Mouse (Mus musculus): Measurements from ENCODE around the gene Capzb. TPM values are rescaled to one million over a fixed set of nuclear protein-coding genes. Genes with fewer than 3 reads are reported as not detected.

Gene Capzb
- polyA plus RNA-seq, 1 experiment from 2014 or later = 312 TPM

DNA sequence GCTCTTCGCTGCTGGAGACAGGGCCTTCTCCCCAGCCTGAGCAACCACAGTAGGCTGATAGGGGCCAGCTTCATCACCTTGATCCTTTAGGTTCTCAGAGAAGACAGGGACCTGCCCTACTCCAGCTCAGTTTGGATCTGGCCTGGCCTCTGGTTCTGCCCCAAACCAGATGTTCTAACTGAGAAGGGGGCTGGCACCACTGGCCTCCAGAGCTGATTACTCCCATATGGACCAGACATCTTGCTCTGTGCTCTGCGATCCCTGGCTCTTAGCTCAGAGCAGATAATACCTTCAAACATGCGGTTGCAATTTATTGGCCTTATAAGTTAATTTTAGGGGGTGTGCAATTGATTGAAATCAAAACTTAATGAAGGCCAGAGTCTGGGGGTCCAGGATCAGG is 74.6 kb downstream of the Capzb start:
- H3K4me3 ChIP-seq (replicated peaks) = no peak overlapping the region
- no peak for ATAC-seq (ENCODE audit: low FRiP score)
- no peak overlapping the region for H3K27ac ChIP-seq
- 81% methylated on average over 3 of the region's 3 CpGs for WGBS
- H3K9ac ChIP-seq = no peak overlapping the region
- no peaks in the 10 kb centered on the region for H3K9me3 ChIP-seq
- peaks cover 33% of the 10 kb centered on the region for H3K36me3 ChIP-seq (replicated peaks)
- no peak overlapping the region for H3K4me2 ChIP-seq
- no peaks in the 10 kb centered on the region for H3K4me1 ChIP-seq
- no peaks in the 10 kb centered on the region for H3K27me3 ChIP-seq

DNA sequence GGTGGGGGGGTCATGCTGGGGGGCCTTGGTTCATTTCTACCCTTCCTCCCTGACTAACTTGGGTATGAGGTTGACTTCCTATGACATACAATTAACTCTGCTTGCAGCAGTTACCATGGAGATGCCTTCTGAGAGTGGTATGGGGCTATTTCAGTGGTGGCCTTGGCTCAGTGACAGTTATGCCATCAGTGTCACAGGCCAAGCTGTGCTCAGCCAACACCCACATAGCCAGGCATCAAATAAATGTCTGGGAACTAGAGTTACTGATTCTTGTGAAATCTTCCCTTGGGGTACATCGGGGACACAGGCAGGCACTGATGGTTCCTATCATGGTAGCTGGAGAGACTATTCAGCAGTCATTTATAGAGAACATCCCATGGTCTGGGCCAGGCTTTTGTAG is 75.5 kb downstream of the Capzb start:
- Histone ChIP-seq H3K27ac (no peak overlapping the region), H3K4me3 (replicated peaks) (no peak overlapping the region), H3K9me3 (no peaks in the 10 kb centered on the region), H3K9ac (no peak overlapping the region), H3K4me2 (no peak overlapping the region), H3K36me3 (replicated peaks) (peaks cover 26% of the 10 kb centered on the region; the same call in 1 of the 2 replicates), H3K27me3 (no peaks in the 10 kb centered on the region), H3K4me1 (no peaks in the 10 kb centered on the region)
- WGBS = 92% methylated on average over 1 of the region's 1 CpGs
- ATAC-seq (ENCODE audit: low FRiP score) = no peak

DNA sequence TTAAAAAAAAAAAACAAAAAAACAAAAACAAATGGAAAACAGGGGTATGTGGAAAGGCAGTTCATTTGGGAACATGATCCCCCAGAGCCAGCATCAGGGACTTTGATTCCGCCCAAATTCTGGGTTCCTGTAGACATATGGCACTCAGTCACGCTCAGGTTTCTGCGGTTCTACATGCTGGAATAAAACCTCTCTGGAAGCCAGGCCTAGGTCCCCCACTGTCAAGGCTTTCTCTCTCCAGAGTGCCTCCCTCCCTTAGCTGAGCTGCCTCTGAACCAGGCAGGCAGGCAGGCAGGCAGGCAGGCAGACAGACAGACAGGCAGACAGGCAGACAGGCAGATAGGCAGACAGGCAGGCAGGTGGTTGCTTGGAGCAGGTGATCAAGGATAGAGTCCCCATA is 77.5 kb downstream of the Capzb start:
- no peak for ATAC-seq (ENCODE audit: low FRiP score)
- Histone ChIP-seq H3K27me3 (no peaks in the 10 kb centered on the region), H3K27ac (no peak overlapping the region), H3K36me3 (replicated peaks) (peaks cover 20% of the 10 kb centered on the region), H3K9ac (no peak overlapping the region), H3K4me1 (no peaks in the 10 kb centered on the region), H3K4me2 (no peak overlapping the region), H3K4me3 (replicated peaks) (no peak overlapping the region), H3K9me3 (no peaks in the 10 kb centered on the region)
- WGBS = 87% methylated on average over 3 of the region's 3 CpGs

DNA sequence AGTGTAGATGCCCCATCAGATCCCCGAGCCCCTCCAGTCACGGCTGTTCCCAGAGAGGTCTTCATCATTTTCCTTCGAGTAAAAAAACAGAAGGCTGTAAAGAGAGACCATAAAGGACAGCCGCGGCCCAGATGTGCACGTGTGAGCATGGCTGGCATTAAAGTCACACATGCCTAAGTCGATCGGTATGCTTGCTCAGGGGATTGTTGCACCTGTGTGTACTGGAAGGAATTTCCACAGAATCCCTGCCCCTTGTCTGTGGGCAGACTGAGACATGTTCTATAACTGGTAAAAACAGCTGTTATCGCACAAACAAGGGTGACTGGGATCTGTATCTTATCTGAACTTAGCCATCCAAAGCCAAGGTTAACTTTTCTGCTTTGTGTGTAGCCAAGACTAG is 78.9 kb downstream of the Capzb start:
- no peak overlapping the region for H3K4me2 ChIP-seq
- ATAC-seq (ENCODE audit: low FRiP score) = no peak
- WGBS = 91% methylated on average over 9 of the region's 9 CpGs
- H3K4me3 ChIP-seq (replicated peaks) = no peak overlapping the region
- no peak overlapping the region for H3K9ac ChIP-seq
- H3K9me3 ChIP-seq = no peaks in the 10 kb centered on the region
- H3K27me3 ChIP-seq = no peaks in the 10 kb centered on the region
- H3K4me1 ChIP-seq = no peaks in the 10 kb centered on the region
- no peak overlapping the region for H3K27ac ChIP-seq
- H3K36me3 ChIP-seq (replicated peaks) = peaks cover 18% of the 10 kb centered on the region

DNA sequence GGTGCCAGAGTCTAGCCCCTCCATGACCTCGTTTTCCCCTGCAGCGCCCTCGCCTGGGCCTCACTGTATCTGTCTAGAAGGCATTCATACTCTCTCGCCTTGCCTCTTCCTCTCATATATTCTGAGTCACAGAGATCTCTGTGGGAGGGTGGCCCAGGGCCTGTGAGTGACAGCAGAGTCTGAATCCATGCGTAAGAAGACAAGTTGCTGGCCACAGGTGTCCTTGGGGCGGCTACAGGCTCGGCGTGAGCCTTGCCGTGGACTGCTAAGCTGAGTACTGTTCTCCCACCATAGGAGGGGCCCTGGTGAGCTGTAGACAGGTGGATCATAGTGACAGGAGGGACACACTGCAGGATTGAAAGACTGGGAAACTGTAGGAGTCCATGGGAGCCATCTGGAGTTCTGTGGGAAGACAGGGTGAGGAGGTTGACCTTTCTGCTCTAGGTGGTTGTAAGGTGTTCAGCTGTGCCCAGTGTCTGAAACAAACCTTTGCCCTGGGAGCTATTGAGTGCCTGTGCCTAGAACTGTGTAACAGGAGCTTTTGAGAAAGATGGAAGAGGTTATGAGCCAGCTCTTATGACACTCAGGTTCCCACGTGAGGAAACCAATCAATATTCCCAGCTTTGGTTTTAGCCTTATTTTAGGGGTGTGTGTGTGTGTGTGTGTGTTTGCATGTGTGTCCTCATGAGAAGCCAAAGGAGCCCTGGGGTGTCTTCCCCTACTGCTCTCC is 80.4 kb downstream of the Capzb start:
- no peak overlapping the region for H3K4me3 ChIP-seq (replicated peaks)
- WGBS = 94% methylated on average over 10 of the region's 10 CpGs
- H3K27me3 ChIP-seq = no peaks in the 10 kb centered on the region
- H3K27ac ChIP-seq = no peak overlapping the region
- H3K9me3 ChIP-seq = no peaks in the 10 kb centered on the region
- no peak overlapping the region for H3K4me2 ChIP-seq
- H3K9ac ChIP-seq = no peak overlapping the region
- no peak for ATAC-seq (ENCODE audit: low FRiP score)
- H3K4me1 ChIP-seq = no peaks in the 10 kb centered on the region
- H3K36me3 ChIP-seq (replicated peaks) = peaks cover 20% of the 10 kb centered on the region

DNA sequence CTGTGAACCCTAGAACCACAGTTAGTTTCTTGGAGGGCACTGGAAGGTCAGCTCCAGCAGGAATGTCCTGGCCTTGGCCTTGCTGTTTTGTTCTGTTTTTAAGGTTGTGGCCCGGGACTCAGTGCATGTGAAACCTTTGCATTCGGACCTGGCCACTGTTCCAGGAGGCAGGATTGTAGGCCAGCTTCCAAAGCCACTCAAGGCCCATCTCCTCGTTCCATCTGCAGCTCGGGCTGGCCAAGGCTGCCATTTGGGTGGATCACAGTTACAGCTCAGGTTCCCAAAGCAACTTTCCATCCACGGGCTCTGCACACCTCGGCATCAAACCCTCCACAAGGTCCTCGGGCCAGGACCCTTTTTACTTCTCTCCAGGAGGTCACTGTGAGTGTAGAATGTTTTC is 81.9 kb downstream of the Capzb start:
- Histone ChIP-seq H3K9ac (no peak overlapping the region), H3K4me2 (no peak overlapping the region), H3K27me3 (no peaks in the 10 kb centered on the region), H3K4me3 (replicated peaks) (no peak overlapping the region), H3K36me3 (replicated peaks) (peaks cover 16% of the 10 kb centered on the region), H3K9me3 (no peaks in the 10 kb centered on the region), H3K4me1 (no peaks in the 10 kb centered on the region), H3K27ac (no peak overlapping the region)
- ATAC-seq (ENCODE audit: low FRiP score) = no peak
- WGBS = 94% methylated on average over 7 of the region's 7 CpGs

DNA sequence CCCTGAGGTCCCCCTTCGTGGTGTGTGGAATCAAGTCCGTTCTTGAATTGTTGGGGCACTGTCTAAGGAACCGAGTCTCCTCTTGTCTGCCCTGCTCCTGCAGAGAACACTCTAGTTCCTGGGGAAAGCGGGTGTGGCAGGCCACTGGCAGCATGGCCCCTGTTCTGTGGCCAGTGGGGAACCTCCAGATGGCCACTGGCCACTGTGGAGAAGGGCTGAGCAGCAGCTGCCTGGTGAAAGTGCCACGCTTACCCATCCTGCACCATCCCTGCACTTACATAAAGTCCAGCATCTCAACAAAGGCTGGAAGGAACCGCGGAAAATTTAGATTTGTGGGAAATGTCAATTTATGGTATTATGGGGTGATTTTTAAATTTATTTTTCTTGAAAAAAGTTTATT is 83.7 kb downstream of the Capzb start:
- 92% methylated on average over 7 of the region's 7 CpGs for WGBS
- Histone ChIP-seq H3K36me3 (replicated peaks) (peaks cover 32% of the 10 kb centered on the region), H3K4me3 (replicated peaks) (no peak overlapping the region), H3K27ac (no peak overlapping the region), H3K9me3 (no peaks in the 10 kb centered on the region), H3K27me3 (no peaks in the 10 kb centered on the region), H3K4me2 (no peak overlapping the region), H3K9ac (no peak overlapping the region), H3K4me1 (no peaks in the 10 kb centered on the region)
- no peak for ATAC-seq (ENCODE audit: low FRiP score)

DNA sequence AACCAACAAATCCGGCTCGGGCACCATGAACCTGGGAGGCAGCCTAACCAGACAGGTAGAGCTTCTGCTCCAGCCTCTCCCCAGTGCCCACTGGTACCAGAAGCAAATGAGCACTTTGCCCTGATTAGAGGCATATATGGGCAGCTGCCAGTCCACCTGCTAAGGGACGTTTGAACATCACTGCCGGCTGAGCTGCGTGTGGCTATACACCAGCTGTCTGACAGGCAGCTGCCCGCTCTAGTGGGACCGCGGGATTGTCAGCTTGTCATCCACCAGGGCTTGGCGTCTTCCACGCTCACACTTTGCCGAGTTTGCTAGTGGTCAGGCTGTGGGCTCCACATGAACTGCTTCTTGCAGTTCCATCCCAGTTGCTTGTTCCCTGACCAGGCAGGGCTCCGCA is 87.8 kb downstream of the Capzb start:
- H3K36me3 ChIP-seq (replicated peaks) = peaks cover 45% of the 10 kb centered on the region
- H3K9ac ChIP-seq = no peak overlapping the region
- no peak overlapping the region for H3K4me2 ChIP-seq
- no peak for ATAC-seq (ENCODE audit: low FRiP score)
- WGBS = 95% methylated on average over 12 of the region's 12 CpGs
- no peaks in the 10 kb centered on the region for H3K27me3 ChIP-seq
- H3K27ac ChIP-seq = no peak overlapping the region
- H3K9me3 ChIP-seq = no peaks in the 10 kb centered on the region
- H3K4me3 ChIP-seq (replicated peaks) = no peak overlapping the region
- H3K4me1 ChIP-seq = 0 out of 2 replicates have a peak, but pooled peaks cover 4% of the 10 kb centered on the region

DNA sequence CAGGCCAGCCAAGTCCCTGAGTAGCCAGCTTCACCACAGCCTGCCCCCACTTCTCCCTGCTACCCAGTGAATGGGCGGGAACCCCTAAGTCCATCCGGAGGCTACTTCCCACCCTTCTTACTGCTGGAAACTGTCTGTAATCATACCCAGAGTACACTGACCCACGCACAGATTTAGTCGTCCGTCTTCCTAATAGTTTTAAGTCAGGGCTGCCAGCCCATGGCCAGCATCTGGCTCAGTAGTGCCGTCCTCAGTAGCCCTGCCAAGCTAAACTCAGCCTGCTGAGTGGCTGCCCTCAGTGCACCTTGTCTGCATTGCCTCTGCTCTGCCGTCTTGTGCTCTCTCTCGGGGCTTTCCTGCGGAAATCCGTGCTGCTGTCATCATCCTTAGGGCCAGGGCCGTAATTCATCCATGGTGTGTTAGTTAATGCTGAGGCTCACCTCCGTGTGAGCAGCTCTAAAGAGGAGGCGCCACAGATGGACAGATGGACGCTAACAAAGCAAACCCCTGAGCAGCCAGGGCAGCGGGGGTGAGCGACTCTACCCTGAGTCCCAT is 89.2 kb downstream of the Capzb start:
- Histone ChIP-seq H3K4me1 (0 out of 2 replicates have a peak, but pooled peaks cover 4% of the 10 kb centered on the region), H3K36me3 (replicated peaks) (peaks cover 51% of the 10 kb centered on the region)

DNA sequence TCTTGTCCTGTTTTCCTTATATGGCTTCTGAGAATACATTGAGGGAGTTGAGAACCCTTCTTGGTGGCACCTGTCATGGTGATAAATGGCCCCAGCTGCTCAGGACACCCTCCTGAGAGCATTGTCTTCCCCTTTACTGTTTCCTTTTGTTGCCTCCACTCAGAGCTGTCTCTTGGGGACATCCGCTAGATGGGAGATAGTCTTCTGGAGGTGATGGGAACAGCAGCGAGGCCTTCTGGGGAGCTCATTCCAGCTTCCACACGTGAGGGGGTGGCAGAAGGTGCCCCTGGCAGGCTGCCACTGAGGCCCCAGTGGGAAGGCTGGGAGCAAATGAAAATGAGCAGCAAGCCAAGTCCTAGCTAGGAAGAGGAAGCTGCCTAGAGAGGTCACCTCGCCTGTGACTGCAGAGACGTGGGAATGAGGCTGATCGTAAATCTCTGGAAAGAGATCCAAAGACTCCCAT is 90.3 kb downstream of the Capzb start:
- H3K27me3 ChIP-seq = no peaks in the 10 kb centered on the region
- H3K27ac ChIP-seq = no peak overlapping the region
- 89% methylated on average over 6 of the region's 6 CpGs for WGBS
- ATAC-seq (ENCODE audit: low FRiP score) = no peak
- no peak overlapping the region for H3K9ac ChIP-seq
- H3K4me3 ChIP-seq (replicated peaks) = no peak overlapping the region
- no peaks in the 10 kb centered on the region for H3K9me3 ChIP-seq
- H3K36me3 ChIP-seq (replicated peaks) = peaks cover 61% of the 10 kb centered on the region
- H3K4me1 ChIP-seq = 0 out of 2 replicates have a peak, but pooled peaks cover 4% of the 10 kb centered on the region
- no peak overlapping the region for H3K4me2 ChIP-seq

More for the DNA sequence above, 89.2 kb downstream of the Capzb start:
- Histone ChIP-seq H3K27me3 (no peaks in the 10 kb centered on the region), H3K9ac (no peak overlapping the region), H3K9me3 (no peaks in the 10 kb centered on the region), H3K4me2 (no peak overlapping the region), H3K27ac (no peak overlapping the region), H3K4me3 (replicated peaks) (no peak overlapping the region)
- ATAC-seq (ENCODE audit: low FRiP score) = no peak
- 94% methylated on average over 16 of the region's 16 CpGs for WGBS

DNA sequence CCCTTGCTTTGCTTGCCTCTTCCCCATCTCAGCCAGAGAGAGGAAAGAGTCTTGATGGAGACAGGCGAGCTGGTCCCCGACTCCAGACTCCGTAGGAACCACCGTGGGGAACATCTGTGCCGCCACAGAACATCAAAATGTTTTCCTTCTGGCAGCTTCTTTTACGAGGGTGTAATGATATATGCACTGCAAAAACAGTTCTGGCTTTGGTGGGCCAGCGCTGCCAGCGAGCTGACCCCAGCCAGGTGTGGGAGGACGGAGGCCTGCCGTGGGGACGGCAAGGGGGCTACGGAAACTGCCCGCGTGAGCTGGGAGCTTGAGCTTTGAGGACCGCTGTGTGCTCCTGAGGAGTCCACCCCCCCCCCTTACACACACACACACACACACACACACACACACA is 92.2 kb downstream of the Capzb start:
- Histone ChIP-seq H3K27me3 (no peaks in the 10 kb centered on the region), H3K36me3 (replicated peaks) (peaks cover 74% of the 10 kb centered on the region), H3K27ac (0 out of 2 replicates have a peak overlapping the region, but pooled peaks have one; percentile 2), H3K9me3 (no peaks in the 10 kb centered on the region), H3K9ac (no peak overlapping the region), H3K4me3 (replicated peaks) (no peak overlapping the region), H3K4me1 (0 out of 2 replicates have a peak, but pooled peaks cover 4% of the 10 kb centered on the region), H3K4me2 (no peak overlapping the region)
- 93% methylated on average over 13 of the region's 15 CpGs for WGBS
- ATAC-seq (ENCODE audit: low FRiP score) = no peak

DNA sequence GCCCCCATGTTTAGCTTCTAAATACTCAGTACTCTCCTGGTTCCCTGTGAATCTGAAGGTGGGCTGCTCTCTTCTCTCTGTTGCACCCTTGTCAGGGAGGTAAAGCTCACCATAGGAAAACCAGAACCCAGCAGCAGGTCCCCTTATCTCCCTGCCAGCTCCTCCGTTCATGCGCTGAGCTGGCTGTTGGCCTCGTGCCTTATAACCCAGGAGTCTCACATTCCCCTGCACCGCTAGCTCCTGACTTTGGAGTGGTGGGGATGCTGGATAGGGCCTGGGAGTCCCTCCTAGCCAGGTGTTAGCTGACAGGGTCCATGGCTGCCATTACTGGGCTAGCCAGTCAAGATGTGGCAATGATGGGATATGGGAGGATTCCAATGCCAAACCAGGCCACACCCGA is 93.5 kb downstream of the Capzb start:
- peaks cover 73% of the 10 kb centered on the region for H3K36me3 ChIP-seq (replicated peaks)
- no peak overlapping the region for H3K27ac ChIP-seq
- H3K27me3 ChIP-seq = no peaks in the 10 kb centered on the region
- no peak overlapping the region for H3K9ac ChIP-seq
- no peak overlapping the region for H3K4me3 ChIP-seq (replicated peaks)
- no peak overlapping the region for H3K4me2 ChIP-seq
- no peaks in the 10 kb centered on the region for H3K9me3 ChIP-seq
- 93% methylated on average over 5 of the region's 5 CpGs for WGBS
- ATAC-seq (ENCODE audit: low FRiP score) = no peak
- H3K4me1 ChIP-seq = 0 out of 2 replicates have a peak, but pooled peaks cover 4% of the 10 kb centered on the region
